Mouse (Mus musculus) layer of hippocampus, adult 8-10 months (tissue): ENCODE measurements around the gene Tmco1. TPM values are rescaled to one million over a fixed set of nuclear protein-coding genes. Genes with fewer than 3 reads are reported as not detected.

ENCODE experiments used
- DNase-seq, 2 experiments: peaks; one replicate each; pipeline ENCODE4 v3.0.0; 2022; ENCODE audit warnings: low spot score in 2 of 2
- total RNA-seq, 4 experiments: library from RNA; stranded (reverse); gene quantifications; 2 replicates each; pipeline ENCODE4 v1.2.4; 2022

Gene Tmco1
- 10 to 100 TPM; 44.8 to 62.1 (median 51.2) TPM for total RNA-seq

DNA sequence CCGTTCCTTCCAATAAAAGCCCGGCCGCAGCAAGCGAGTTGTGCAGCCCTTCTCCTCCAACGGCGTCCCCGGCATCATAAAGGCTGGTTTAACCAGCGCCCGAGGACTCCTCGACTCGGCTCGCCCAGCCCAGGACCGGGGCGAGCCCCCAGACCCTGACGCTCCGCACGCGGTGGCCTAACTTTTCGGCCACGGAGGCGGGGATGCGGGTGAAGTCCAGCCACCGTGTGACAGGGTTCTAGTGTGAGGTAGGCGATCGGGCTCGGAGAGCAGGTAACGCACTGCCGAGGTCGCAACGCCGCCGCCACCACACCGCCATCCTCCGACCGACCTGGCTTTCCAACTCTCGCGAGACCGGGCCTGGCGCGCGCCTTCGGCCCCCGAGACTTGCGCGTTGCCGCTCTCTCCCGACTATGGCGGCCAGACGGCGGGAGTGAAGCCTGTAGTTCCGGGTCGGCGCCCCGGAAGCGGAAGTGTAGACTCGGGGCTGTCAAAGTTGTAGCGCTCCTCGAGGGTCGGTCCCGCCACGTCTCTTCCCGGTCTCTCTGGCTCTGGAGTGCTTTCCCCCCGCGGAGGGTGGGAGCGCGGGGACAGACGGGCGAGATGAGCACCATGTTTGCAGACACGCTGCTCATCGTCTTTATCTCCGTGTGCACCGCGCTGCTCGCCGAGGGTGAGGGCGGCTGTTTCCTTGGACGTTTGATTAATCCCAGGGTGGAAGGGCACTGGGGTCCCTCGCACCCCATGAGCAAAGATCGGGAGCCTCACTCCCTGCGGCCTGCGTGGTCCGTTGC is at the start of gene Tmco1:
Tmco1 (plus strand) TSS at position 118 of the 794 bp plus-strand sequence.
- DNase-seq = peak; percentile 95 to 97

DNA sequence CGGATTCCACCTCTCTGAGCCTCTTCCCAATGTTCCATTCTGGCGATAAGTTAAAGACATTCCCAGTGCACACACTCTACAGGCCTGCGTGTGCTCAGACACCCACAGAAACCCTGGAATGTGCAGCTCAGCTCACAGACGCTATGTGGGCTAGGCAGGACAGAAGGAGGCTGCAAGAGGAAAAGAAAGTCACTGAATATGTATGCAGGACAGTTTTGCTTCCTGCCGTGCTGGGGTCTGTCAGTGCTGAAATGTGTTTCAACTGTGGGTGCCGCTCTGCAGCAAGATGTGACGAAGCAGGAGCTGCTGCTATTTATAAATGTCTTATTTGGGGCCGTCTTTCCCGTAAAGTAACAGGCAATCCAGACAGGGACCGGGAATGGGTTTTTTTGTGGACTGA is 48.5 kb upstream of the Tmco1 start:
- peak; percentile 75 to 81 for DNase-seq

DNA sequence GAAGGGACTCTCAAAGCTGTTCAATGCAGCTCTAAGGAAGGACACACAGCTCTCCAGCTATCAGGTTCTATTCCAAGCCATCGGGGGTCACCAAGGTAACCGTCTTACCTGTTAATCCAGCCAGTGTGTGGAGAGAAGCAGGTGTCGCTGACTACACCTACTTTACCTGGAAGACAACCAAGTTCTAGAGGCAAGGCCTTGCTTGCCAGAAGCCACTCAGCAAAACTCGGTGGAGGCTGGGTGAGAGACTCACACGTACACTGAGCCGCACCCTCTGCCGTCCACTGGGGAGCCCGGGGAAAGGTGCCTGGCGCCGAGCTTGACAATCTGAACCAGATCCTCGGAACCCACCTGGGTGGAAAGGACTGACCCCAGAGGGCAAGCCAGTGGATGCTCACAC is 46.4 kb upstream of the Tmco1 start:
- DNase-seq = no peak

DNA sequence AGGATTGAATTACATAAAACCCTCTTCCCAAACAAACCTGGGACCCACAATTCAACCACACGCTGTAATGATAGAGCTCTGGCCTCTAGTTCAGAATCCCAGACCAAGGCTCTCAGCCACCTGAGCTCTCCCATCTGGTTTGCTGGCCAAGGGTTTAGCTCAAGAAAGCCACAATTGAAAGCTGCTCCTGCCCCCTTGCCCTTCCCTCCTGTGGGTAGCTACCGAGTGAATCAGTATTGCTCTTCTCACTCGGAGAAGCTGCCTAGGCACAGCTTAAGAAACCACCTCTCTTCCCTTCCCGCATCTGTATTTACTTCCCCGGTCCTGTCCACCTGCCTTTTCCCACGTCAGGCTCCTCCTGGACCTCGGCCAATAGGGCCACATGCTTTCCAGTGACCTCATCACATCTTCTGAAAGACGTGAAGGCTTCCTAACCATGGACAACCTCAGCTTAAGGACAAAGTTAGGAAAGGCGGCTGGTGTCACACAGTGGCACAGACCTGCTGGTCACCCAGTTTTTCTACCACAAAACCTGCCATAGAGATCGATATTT is 45.6 kb upstream of the Tmco1 start:
- no peak for DNase-seq

DNA sequence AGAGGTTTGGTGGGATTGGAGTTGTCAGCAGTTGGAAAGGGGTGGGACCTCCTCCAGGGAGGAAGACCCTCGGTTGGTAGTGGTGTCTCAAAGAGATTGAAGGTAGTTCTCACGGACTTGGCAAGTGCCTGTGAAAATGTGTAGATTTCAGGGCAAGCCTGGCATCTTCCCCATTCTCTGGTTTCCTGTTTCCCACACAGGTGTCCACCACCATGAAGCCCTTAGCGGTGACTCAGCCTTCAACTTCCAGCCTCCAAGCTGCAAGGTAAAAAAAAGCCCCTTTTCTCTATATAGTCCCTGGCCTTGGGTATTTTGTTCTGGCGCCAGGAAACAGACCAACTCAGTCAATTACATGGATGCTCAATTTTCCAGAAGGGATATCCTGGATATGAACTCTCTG is 42.8 kb upstream of the Tmco1 start:
- no peak for DNase-seq

DNA sequence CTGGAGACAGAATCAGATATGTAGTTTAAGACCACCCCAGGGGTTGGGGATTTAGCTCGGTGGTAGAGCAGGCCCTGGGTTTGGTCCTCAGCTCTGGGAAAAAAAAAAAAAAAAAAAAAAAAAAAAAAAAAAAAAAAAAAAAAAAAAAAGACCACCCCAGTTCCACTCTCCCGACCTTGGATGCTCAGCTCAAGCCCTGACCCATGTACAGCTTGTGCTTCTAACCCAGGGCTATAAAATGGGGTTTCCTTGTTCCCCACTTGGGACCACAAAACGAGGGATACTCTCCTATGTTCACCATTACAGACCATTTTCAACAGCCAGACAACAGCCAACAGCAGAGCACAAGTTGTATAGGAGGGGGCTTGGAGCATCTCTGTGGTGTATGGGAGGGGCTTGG is 41.5 kb upstream of the Tmco1 start:
- DNase-seq = no peak

DNA sequence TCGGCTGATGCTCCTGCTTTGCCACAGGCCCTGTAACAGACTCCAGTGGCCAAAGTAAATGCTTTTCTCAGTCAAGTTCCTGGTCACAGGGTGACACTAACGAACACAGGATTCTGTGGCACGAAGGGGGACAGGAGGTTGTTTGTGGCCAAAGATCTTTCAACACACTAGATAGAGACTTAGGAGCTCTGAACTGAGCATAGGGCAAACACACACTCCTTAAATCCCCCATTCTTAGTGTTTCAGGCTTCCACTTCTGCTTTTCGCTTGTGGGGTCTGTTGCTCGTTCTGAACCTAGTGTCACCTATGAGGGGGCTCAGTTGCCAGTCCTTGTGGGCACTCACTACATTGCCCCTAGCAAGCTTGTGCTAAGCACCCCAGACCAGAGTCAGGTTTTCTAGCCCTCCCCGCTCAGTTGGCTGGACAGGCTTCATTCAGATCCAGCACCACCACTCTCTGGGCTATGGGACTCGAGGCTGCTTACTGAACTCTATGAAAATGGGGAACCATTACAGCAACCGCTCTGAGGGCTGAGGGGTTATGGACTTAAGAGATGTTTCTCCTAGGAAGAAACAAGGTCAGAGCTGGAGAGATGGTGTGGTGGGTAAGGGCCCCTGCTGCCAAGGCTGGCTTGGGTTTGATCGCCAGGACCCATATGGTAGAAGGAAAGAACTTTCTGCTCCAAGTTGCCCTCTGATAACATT is 39.7 kb upstream of the Tmco1 start:
- DNase-seq = no peak

DNA sequence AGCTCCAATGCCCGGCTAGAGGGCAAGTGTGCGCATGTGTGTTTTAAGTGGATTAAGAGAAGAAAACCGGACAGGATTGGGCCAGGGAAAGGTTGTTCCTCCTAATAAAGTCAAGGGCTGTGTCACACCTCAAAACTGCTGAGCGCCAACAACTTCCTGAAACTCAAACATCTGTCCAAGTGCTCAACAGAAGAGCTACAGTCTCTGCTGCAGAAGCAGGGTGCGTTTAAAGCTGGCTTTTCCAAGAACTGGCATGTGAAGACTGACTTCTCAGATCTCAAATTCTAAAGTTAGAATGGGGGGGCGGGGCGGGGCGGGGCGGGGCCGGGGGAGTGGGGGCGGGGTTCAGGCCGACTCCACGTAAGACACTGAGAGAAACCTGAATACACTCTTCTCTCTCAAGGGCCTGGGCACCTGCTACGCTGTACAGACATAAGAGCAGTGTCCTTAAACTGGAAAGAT is 38.8 kb upstream of the Tmco1 start:
- no peak for DNase-seq

DNA sequence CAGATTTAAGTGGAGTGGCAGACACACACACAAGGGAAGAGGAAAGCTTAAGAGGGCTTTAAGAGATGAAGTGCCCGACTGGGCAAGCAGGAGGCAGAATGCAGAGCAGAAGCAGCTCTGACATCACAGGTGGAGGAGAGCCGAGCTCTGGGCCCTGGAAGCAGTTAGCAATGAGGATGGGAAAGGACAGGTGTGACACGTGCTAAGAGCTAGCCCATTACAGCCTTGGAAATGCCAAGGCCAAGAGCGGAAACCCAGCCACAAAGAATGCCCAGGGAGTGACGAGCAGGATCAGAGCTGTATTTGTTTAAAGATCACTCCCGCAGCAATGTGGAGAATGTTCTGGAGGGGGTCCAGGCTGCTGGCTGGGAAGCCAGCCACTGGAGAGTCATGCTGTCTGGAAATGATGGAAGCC is 38.3 kb upstream of the Tmco1 start:
- peak; percentile 73 to 80 for DNase-seq

DNA sequence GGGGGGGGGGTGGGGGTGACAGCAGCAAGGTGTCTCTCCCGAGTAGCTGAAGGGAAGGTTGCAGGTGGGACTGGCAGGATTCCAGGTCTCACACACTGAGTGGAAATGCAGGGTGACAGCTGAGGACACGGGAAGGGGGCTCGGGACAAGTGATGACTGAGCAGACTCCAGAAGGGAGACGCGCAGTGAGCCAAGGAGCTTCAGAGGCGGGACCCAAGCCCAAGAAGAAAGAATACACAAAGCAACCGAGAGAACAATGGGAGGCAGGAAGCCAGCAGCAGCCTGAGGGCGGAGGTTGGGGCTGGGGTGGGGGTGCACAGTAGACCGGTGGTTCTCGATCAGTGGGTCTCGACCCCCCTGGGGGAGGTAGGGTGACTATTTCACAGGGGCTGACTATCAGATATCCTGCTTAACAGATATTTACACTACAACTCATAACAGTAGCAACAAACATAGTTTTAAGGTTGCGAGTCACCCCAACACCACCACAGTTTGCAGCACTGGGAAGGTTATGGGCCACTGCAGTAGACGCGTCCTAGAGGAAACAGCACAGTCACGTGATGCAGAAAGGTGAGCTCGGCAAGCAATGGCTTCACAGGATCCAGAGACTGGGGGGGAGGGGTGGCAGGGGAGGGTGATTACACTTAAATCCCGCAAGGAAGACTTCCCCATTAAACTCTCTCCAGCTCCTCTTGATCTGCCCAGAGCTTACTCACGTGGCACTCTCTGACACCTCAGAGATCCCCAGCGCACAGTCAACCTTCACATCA is 37.7 kb upstream of the Tmco1 start:
- DNase-seq = no peak

DNA sequence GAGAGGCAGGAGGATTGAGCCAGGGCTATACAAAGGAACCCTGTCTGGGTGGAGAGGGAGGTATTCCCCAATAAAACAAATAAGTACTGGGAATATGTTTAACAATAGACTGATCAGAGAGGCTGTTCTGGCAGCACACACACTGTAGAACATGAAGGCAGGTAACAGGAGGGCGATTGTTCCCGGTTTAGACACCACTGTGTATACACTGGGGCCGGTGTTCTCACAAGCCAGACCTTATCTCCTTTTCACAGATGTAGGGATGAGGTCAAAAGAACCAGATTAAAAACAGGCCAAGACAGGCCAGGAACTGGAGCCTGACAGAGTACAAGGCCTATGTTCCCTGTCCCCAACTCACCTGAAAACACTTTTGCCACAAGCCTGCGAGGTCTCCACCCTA is 36.9 kb upstream of the Tmco1 start:
- no peak for DNase-seq

DNA sequence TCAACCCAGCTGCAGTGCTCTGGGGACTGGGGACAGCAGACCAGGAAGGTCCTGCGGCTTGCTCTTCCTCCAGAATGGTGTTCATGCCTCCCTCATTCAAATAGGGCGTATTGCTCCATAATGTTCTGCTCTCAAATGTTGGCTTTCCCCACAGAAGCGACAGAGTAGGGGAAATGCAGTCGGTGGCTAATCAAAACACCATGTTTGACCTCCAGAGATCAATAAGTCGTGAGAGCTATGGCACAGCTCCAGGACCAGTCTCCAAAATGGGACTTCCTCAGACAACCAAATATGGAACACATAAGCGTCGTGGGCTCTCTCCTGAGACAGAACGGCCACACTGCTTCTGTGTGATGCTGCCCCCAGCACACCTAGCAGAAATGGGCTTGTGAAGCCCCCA is 36.3 kb upstream of the Tmco1 start:
- no peak for DNase-seq

DNA sequence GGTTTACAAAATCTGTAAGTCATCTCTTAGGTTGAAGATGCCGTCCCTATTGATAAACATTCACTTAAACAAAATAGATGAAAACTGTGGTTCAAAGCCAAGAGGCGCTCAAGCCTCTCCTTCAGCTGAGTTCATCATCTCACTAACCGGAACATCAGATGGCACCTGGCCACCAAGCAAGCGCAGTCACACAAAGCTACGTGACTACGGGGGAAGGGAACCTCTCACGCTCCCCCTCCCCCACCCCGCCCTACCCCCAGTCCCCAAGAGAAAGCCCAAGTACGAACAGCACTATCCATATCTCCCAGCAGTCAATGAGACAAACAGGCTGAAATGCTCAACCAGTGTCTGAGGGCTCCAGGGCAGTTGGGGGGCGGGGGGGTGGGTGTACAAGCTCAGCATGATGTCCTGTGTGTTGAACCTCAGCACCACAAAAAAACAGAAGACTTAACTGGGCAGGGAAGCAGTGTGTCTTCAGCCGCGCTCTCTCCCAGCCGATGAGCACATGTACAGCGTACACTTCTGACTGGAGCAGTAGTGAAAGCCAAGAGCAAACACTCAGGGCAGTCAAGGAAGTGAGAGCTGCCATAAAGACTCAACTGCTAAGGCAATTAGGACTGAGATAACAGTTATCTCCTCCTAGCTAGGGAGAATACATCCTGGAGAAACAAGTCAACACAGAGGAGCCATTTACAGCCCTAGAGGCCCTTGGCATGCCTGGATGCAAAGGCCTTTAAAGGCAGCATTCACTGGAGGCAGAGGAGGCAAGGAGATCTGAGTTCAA is 34.6 kb upstream of the Tmco1 start:
- DNase-seq = no peak

DNA sequence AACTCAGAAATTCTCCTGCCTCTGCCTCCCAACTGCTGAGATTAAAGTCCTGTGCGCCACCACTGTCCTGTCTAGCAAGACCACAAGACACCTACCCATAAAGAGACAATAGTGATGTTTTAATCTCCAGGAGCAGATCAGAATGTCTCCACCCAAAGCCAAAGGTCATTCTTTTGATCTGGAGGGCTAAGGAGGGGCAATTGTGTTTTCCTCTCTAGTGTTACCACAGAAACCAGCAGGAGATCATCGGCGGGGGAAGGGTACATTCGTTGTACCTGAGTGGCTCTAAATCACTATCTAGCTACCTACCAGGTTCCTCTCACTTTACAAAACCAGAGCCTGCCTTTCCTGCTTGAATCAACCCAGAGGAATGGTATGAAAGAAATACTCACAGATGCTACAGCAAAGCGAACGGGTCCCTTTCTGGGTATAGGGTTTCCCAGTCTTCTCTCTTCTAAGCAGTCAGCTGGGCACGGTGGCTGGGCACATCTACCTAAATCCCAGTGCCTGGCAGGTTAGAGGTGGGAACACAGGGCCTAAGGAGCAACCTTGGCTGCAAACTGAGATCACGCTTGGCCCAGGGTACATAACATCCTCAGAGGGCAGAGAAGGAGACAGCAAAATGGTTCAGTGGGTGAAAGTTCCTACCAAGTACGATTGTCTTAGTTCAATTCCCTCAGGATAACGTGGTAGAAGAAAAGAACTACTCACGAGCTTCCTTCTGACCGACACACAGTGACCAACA is 33.4 kb upstream of the Tmco1 start:
- no peak for DNase-seq

DNA sequence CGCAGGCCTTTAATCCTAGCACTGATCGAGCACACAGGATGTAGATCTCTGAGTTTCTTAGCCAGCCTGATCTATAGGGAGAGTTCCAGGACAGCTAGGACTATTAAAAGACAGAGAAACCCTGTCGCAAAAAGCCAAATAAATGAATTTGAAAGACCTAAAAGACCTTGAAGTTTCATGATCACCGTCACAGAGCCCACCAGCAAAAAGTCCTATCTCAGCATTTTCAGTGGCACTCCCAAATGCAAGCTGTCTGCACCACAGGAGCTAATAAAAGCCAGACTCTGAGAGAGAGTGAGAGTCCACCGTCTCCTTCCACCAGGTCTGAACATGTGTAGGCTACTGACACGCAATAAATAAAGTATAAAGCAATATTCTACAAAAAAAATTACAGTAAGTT is 29.8 kb upstream of the Tmco1 start:
- no peak for DNase-seq

DNA sequence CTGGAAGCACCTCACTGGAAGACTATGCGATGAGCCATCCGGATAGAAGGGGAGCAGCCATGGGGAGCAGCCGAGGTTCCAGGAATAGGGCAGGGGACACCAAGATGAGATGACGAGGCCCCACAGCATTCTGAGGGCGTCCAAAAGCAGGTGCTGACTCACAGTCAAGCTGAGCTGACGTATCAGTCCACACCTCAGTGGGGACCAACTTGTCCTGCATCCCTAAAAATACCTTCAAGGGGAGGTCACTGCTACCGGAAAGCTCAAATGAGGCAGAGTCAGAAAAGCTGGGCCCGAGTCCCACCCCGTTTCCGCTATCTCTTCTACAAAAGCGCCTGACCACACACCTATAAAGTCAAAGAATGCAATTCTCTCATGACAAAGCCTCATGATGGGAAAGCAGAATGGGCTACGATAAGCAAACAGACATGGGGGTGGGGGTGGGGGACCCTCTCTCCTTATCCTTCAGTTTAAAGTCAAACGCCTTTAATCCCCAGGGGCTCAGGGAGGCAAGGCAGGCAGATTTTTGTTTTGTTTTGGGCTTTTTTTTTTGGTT is 28.9 kb upstream of the Tmco1 start:
- no peak for DNase-seq

DNA sequence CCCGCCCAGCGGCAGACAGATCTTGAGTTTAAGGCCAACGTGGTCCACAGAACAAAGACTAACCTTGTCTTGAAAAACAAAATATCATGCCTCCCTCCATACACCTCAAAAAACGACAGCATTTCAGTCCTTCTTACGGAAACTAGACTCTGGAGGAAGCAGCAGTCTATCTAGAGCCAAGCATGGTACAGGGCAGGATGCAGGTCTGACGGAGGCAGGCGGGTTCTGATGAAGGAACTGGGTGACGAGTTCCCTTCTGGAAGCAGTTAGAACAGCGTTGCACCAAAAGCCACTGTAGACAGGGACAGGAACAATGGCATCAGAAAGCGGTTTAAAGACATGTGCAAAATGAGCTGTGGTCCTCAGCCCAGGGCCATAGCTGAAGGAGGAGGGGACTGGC is 28.1 kb upstream of the Tmco1 start:
- DNase-seq = no peak

DNA sequence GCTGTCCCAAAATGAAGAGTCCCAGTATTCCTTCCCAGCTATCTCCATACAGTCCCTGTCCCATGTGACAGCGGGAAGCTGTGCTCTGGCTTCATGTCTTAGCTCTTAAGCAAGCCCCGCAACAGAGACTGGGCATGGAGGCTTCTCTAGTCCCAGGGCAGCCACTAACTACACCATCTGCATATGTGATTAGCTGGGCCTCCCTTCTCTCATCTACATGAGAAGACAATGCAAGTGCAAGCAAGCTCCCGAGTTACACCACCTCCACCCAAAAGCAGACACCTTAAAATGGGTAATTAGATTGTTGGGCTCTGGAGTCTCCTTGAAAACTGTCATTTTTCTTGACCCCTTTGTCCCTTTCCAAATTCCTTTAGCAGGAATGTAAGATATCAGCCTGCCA is 26.1 kb upstream of the Tmco1 start:
- no peak for DNase-seq

DNA sequence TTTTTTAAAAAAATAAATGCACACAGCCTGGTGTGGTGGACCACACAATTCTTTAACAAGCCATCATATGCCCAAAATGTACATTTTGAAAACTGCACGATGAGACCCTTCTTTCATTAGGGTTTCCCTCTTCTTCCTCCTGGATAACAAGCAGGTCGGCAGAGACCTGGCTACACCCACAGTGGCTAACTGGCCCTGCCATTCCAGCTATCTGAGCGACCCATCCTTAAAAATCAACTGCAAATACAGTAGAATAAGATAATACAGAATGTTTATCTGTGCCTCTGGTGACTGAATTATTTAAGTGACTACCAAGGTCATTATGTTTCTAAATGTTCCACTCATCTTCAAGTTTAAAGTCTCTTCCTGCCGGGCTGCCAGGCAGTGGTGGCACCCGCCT is 25.4 kb upstream of the Tmco1 start:
- no peak for DNase-seq
